Mouse (Mus musculus) stomach, embryonic 15.5 days (tissue): ENCODE measurements at regions not wholly inside any gene's neighbourhood (a gene's known extent, or its start where the extent isn't known, plus 50 kb on each side); places are given as distances from the start of the nearest gene placed in this dataset.

Source experiments
- ATAC-seq: fragments of 200-750 bp; cut with Nextera tagmentation; 2 replicates; pipeline ENCODE4 v1.8.0; 2017; ENCODE audit warnings: low read depth, moderate number of reproducible peaks, moderate TSS enrichment; ENCODE audit not compliant: insufficient read depth, low FRiP score
- H3K27ac ChIP-seq: fragments of 300-500 bp; sonication (generic); 2 replicates; pipeline ENCODE4 v1.5.1; 2015; ENCODE audit warnings: mild to moderate bottlenecking, inconsistent platforms
- H3K27me3 ChIP-seq: fragments of 300-500 bp; sonication (generic); replicated peaks from 2 replicates; pipeline ENCODE4 v1.6.1; 2015; ENCODE audit warnings: inconsistent platforms
- H3K36me3 ChIP-seq: fragments of 300-500 bp; sonication (generic); 2 replicates; pipeline ENCODE4 v1.6.1; 2015; ENCODE audit warnings: inconsistent platforms
- H3K4me1 ChIP-seq: fragments of 300-500 bp; sonication (generic); 2 replicates; pipeline ENCODE4 v1.6.1; 2015; ENCODE audit warnings: inconsistent platforms
- H3K4me2 ChIP-seq: fragments of 300-500 bp; sonication (generic); 2 replicates; pipeline ENCODE4 v1.6.1; 2015; ENCODE audit warnings: mild to moderate bottlenecking, inconsistent platforms
- H3K4me3 ChIP-seq: fragments of 300-500 bp; sonication (generic); replicated peaks from 2 replicates; pipeline ENCODE4 v1.5.1; 2015; ENCODE audit warnings: inconsistent platforms
- H3K9ac ChIP-seq: fragments of 300-500 bp; sonication (generic); 2 replicates; pipeline ENCODE4 v1.6.1; 2015; ENCODE audit warnings: inconsistent platforms
- H3K9me3 ChIP-seq: fragments of 300-500 bp; sonication (generic); 2 replicates; pipeline ENCODE4 v1.6.1; 2016; ENCODE audit warnings: inconsistent platforms
- WGBS: fragments of 180-500 bp; shearing (Covaris S2); methylation state at CpG from one replicate; pipeline ENCODE4 v1.1.7; 2015; 5-methylcytosine and 5-hydroxymethylcytosine counted together

GRCm38 (mm10) chr14:97287447-97287846, 768.5 kb upstream of the Klhl1 start:
- ATAC-seq = no peak
- Histone ChIP-seq H3K36me3 (no peaks in the 10 kb centered on the region), H3K4me3 (no peak overlapping the region), H3K27me3 (no peaks in the 10 kb centered on the region), H3K4me1 (no peaks in the 10 kb centered on the region), H3K9ac (no peak overlapping the region), H3K27ac (no peak overlapping the region), H3K4me2 (no peak overlapping the region), H3K9me3 (no peaks in the 10 kb centered on the region)

- Histone ChIP-seq H3K9me3 (no peaks in the 10 kb centered on the region), H3K4me1 (no peaks in the 10 kb centered on the region), H3K4me2 (no peak overlapping the region), H3K27me3 (no peaks in the 10 kb centered on the region), H3K4me3 (no peak overlapping the region), H3K36me3 (no peaks in the 10 kb centered on the region), H3K27ac (no peak overlapping the region), H3K9ac (no peak overlapping the region)
- no peak for ATAC-seq
- WGBS = 43% methylated on average over 3 of the region's 3 CpGs
These were observed 739.6 kb upstream of the Klhl1 start for GRCm38 (mm10) chr14:97258461-97258860.
